Mouse (Mus musculus) kidney, postnatal 4 days (tissue): ENCODE data around the gene Sytl3.

Source experiments
- DNase-seq, 2 experiments: peaks; one replicate each; pipeline ENCODE4 v3.0.0; 2021; ENCODE audit warnings: mixed read lengths in 2 of 2

The Sytl3 gene

GRCm38 (mm10) chr17:6738836-6739235 lies 79.9 kb downstream of the Sytl3 start:
- peak in 1 of 2 experiments; percentile 0 for DNase-seq

GRCm38 (mm10) chr17:6739266-6739665 lies 80.4 kb downstream of the Sytl3 start:
- peak; percentile 3 to 7 for DNase-seq

- DNase-seq: no peak
Observed at GRCm38 (mm10) chr17:6739756-6740155, 80.9 kb downstream of the Sytl3 start.

DNA sequence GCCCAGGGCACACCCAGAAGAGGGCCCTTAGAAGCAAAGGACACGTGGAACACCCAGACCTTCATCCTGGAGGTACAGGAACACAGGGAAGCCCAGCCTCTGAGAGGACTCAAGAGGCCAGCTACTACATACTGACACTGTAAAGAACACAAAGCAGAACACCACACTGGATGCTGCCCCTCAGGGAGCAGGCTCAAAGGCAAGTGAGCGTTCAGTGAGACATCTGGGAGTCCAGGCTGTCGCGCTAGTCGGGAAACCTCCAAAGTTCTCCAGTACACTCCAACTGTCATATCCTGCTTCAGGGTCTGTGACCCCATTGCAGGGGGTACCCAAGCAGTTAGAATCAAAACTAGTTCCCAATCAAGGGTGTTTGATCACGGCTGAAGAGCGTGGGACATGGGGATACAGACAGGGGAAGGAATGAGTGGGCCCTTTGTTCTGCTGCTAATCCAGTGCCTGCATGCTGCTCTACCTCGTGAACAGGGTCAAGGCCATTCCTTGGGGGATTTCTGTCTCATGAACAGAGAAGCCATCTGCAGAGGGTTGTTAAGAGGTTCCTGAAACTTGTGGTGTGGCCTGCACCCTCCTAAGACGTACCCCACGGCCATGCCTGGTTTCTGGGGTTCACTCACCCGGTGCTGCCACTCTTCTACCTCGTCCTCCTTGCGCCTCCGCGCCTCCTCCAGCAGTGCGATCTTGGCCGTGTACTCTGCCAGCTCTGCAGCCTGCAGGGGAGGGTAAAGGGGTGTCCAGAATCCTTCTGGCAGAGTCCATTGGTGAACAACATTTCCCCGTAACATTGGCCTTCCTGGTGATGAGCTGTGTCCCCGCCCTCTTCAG lies 81.7 kb downstream of the Sytl3 start:
- DNase-seq: peak in 1 of 2 experiments; percentile 2

GRCm38 (mm10) chr17:6741271-6741670 lies 82.4 kb downstream of the Sytl3 start:
- DNase-seq: peak in 1 of 2 experiments; percentile 3

GRCm38 (mm10) chr17:6742083-6743038 lies 83.5 kb downstream of the Sytl3 start:
- DNase-seq: peak; percentile 62 to 75

DNA sequence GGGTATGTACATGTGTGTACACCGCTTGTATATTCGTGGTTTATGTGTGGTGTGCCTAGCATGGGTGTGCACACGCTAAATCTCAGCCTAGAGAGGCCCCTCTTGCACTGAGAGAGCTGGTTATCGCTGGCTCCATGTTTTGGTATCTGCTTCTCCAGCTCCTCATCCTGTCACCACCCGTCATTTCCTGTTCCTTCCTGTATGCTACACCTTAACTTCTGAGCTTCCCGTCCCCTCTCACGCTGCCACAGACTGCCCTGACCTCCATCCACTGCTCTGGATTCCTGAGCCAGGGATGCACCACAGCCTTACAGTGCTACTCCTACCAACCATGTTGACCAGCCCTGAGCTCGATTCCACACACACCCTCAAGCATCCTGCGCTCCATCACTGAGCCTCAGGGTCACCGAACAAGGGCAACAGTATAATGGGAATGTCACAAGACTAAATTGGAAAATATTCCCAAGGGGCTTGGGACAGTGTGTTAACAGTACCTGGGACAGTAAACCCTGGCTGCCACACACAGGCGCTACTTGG lies 84.2 kb downstream of the Sytl3 start:
- peak; percentile 4 to 7 for DNase-seq

- peak in 1 of 2 experiments; percentile 2 for DNase-seq
Observed at GRCm38 (mm10) chr17:6743787-6744239, 84.9 kb downstream of the Sytl3 start.

DNA sequence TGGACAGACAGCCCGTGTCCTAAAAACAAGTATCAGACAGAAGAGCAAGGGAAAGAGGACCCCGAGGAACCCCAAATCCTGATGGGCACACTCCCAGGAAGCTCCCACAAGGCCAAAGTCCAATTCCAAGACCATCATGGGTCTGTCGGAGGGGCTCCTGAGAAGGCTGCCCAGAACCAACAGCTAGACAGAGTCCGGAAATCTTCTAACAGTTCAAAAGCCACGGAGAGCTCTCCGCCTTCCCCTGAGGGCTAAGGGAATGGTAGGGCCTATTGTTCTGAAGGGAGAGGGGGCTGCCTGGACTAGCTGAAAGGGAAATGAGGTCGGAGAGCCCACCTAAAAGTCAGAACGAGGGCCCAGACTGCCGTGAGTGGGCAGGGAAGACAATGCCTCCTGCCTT lies 85.5 kb downstream of the Sytl3 start:
- peak in 1 of 2 experiments; percentile 3 for DNase-seq

- no peak for DNase-seq
Observed at GRCm38 (mm10) chr17:6744871-6745270, 86.0 kb downstream of the Sytl3 start.

DNA sequence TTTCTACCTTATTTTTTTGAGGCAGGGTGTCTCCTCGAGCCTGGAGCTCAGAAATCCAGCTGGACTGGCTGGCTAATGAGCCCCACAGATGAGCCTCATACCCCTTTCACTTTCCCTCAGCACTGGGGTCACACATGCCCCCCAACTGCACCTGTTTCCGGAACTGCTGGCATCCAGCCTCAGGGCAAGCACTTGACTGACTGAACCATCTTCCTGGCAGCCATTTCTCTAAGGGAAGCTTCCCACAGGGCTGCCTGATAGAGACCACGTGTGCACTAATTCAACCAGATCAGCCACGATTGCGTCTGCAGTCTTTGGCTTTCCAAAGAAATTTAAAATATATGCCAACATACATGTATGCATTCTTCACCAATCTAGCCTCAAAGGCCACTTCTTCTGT lies 86.6 kb downstream of the Sytl3 start:
- no peak for DNase-seq

GRCm38 (mm10) chr17:6745975-6746374 lies 87.1 kb downstream of the Sytl3 start:
- DNase-seq: peak in 1 of 2 experiments; percentile 62

DNA sequence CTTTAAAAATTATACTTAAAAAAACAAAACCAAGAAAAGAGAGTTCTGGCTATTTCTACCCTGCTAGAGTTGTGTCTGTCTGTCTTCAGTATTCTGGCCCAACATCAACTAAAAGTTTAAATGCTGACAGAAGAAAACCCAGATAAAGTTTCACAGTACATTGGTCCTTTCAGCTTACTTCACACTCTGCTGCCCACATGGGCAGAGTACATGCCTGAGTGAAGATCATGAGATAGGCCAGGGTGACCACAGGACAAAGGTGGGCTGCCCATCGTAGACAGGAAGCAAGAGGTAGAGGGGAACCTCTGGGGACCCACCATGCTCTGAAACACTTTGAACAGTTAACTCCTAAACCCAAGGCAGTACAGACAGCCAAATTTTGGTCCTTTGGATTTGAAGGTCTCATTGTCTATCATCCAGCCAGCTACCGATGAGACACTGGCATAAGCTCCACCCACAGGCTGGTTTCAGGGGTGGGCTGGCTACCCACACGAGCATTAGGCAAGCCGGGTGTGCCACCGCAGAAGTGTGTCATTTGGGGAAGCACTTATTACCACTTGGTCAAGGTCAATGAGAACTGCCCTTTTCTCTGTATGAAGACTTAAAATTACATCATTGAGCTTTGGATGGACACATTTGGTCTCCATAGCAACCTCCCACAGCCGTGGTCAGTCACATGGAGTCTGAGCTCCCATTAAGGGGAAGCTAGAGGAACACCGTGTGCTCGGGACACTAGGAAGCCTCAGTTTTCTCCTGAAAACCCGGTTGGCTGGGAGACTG lies 87.7 kb downstream of the Sytl3 start:
- DNase-seq: no peak

GRCm38 (mm10) chr17:6747478-6747877 lies 88.6 kb downstream of the Sytl3 start:
- DNase-seq: no peak

DNA sequence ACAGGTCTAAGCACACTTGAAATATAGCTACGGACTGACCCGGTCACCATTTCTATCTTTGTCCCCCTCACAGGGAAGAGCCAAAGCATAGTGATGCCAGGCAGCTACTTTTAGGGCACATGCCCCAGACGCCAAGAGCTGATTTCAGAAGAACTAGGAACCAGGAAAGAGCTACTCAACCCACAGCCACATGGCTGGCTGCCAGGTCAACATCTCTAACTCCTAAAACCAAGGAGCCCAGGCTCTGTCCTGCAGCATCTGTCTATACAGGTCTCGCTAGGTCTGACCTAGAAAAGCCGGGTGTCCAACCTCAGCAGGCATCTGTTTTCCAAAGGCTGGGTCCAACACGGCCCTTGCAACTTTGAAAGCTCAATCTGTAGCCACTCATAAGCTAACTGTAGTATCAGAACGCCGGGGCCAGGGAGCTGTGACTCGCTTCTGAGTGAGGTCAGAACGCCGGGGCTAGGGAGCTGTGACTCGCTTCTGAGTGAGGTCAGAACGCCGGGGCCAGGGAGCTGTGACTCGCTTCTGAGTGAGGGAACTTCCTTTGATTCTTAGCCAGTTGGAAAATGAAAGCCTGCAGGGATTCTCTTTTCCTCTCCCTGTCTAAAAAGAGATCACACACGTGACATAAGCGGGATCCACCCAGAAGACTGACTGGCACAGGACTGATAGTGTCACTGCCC lies 90.0 kb downstream of the Sytl3 start:
- no peak for DNase-seq

- peak in 1 of 2 experiments; percentile 60 for DNase-seq
Observed at GRCm38 (mm10) chr17:6751221-6751859, 92.4 kb downstream of the Sytl3 start.

DNA sequence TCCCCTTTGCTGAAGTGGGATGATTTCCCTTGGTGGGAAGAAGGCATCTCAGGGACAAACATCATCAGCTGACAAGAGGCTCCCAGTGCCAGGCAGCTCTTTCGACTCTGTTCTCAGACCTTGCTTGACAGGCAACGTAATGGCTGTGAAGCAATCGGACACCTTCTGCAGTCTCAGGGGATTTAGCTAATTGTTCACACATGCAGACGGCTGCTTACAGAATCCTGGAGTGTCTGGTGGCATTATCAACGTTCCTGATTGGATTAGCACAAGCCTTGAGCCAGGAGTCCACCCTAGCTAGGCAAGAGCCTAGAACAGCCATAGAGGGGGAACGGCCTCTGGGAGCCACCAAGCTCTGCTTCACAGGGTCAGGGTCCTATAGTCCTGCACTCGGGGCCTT lies 93.5 kb downstream of the Sytl3 start:
- no peak for DNase-seq

- no peak for DNase-seq
Observed at GRCm38 (mm10) chr17:6755176-6755575, 96.3 kb downstream of the Sytl3 start.

DNA sequence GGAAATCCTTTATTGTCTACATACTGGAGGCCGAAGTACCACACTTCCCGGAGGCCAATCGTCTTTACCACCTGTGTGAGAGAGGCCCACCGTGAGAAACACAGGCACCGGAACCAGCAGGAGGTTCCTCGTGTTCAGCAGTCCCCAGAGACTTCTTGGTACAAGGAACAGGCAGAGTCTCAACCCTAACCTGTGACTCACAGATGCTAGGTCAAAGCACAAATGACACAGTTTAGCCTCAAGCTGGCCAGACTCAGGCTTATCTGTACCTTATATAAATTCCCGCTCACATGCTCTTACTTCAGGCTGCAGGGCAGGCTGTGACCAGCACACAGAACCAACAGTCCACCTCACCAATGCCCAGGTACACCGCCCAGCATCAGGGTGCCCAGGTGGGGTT lies 97.0 kb downstream of the Sytl3 start:
- DNase-seq: no peak

DNA sequence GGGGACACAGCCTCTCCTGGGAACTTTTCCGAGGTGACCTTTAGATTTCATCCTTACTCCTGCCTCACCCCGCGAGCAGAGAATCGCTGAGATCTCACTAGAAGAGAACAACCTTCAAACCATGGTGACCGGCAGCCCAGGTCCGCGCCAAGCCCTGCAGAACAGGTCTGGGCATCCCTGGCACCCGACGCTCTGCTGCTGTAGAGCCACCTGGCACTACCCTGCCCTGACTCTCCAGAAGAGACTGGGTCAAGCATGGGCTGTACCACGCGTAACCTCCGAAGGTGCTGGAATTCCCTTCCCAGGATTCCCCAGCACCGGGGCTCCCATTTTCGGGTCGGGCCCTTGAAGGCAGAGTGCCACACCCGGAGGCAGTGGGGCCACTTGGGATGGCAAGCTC lies 99.0 kb downstream of the Sytl3 start:
- no peak for DNase-seq

DNA sequence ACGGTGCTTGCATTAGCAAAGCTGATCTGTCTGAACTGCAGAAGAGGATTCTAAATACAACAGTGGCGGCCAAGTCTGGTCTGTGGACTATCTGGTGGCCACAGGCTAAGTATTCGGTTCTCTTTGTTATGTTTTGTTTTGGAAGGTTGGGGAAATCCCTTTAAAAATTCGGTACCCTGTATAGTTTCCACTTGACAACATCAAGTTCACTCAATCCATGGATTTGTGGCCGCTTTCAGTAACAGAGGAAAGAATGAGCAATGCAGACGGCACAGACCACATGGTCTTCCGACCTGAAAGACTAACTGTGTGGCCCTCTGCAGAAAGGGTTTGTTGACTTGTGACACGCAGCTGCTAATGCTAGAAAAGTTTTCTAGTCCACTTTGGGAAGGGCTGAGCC lies 100.0 kb downstream of the Sytl3 start:
- DNase-seq: no peak
